Mouse (Mus musculus): ENCODE measurements around the gene Rhov.
A peak's percentile ranks its signal among the peaks of the same experiment; 100 is the strongest.

The Rhov gene

DNA sequence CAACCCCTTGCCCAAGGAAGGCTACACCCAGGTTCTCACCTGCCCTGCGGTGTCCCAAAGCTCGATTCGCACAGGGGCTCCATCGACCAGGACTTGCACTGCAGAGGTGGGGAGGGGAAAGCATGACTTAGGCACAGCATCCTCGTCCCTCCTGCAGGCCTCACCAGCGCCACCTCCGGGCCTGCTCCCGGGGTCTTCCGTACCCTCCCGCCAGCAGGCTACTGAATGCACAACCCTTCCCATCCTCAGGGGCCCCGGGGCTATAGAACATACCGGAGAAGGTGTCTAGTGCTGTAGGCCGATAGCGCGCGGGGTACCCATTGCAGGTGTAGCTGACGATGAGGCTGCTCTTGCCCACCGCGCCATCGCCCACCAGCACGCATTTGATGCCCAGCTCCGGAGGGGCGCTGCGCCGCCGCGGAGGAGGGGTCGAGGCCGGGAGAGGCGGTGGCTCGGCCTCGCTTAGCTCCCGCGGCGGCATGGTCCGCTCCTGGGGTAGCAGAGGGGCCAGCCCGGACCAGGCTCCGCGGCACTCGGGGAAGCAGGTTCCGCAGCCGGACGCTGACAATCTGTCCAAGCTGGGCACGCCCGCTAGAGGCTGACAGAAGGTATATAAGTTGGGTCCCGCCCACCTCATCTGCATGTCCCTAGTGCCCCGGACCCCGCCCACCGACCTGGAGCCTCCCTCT is at the start of gene Rhov:
Rhov (minus strand) TSS at position 630 of the 689 bp plus-strand sequence.
- peak; percentile 75 to 86 for DNase-seq (ENCODE audit: low spot score in 2 of 2)

DNA sequence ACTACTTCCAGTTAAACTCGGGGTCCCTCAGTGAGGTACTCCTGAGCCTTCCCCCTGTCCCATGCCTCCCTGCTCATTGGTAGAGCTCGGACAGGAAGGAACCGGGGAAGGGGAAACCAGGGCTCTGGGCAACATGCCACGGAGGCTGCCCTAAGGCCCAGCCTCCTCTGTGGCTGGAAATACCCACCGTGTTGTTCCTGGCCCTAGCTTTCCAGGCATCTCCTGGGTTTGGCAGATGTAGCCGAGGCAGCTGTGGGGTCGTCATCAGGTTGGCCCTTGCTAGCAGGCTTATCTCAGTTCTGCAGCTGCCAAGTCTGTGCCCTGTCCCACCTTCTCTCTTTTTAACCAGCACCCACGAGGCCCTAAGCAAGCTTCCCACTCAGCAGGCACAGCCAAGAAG is 49.5 kb upstream of the Rhov start:
- DNase-seq (ENCODE audit: low spot score in 2 of 2), result peak in 1 of 2 experiments; percentile 61

DNA sequence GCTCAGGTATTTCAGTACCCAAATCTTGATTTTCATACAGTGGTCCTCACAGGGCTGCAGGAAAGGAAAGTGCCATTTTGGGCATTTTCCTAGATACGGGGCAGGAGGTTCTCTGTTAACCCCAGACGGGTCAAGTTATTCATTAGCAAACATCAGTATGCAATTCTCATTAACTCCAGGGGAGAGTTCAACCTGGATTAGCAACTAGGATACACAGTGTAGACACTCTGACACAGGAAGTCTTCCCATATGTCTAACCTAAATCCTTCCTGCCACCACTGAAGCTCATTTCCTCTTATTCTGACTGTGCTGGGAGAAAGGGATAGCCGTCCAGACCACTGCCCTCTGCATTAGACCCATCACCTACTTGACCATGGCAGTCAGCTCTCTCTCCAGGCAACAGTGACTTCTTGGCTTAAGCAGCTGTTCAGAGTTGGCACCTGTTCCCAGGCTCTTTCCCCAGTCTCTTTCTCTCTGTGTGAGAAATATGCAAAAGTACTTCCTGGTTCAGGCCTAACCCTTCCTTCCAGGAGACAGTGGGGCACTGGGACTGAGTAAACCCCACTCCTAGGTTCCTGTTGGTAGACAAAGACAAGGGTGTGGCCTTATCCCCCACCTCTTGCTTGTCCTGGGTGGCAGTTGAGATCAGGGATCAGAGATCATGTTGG is 47.1 kb upstream of the Rhov start:
- no peak for DNase-seq (ENCODE audit: low spot score in 2 of 2)

DNA sequence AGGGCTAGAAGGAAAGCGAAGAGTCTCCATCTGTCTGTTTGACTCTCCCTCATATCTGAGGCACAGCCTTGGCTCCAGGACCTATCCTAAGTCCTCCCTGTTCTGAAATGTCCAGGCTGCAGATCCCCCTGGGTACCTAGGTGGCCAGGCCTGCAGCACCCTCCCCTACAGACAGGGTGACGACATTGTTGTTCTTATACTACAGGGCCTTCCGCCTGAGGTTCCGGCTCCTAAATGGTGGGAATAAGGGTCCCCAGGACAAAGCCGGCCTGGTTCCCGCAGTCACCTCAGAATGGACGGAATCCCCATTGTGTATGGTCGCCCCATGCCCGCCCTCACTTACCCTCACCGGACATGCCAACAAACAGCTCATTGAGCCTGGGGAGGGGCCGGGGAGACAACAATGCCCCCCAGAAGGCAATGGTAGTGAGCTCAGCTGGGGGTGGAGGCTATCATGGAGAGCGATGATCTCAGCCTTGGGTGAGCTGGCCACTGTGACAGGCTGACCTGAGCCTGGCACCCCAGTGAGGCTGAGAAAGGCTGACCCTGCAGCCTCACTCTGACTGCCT is 43.8 kb upstream of the Rhov start:
- no peak for DNase-seq (ENCODE audit: low spot score in 2 of 2)

DNA sequence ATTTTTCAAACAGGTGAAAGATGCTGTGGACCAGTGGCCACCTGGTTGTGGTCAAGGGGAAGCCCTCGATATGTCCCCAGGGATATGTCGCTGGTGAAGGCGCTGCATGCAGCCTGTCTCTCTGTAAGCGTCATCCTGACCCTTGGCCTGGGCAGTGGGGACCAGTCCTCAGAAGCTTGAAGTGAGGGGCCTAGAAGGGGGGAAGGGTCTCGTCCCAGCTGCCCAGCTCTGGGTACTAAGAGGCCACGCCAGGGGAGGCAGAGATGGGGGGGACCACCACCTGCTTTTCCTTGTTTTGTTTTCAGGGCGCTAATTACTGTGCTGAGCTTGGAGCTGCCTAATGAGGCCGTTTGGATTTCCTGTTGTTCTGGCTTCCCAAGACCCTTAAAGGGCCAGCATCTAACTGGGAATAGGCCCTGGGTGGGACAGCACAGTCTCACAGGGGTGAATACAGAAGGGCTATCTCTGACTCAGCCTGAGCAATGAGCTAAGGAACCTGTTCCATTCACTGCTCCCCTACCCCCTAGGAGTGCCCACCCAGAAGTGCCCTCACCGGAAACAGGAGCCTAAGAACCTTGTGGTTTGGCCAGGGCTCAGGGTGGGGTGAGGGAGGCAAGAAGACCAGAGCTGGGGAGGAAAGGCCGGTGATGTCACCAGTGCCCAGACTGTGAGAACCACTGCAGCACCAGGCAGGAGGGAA is 42.9 kb upstream of the Rhov start:
- no peak for DNase-seq (ENCODE audit: low spot score in 2 of 2)

DNA sequence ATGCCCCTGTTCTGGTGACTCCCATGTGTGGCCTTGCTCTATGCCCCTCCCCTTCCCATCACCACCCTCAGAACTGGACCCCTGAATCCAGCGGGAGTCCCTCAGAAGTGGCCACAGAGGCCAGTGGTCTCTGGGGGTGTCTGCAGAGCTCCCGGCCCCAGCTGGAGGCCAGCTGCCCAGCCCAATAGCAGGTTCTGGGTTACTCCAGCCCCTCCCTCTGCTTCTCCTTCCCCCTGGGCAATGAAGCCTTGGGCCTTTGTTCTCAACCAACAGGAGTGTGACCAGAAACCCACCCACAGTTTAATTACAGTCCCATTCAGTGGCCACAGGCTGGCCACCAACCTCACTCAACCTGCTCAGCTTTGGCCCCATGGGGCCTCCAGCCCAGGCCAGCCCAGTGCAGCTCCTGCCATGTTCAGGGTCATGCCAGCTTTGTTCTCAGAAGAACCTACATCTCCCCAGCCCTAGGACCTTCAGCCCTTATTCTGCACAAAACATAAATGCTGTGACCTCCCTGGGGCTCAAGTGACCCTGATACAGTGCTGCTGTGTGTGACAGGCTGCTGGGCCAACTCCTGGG is 41.4 kb upstream of the Rhov start:
- DNase-seq (ENCODE audit: low spot score in 2 of 2), result no peak

DNA sequence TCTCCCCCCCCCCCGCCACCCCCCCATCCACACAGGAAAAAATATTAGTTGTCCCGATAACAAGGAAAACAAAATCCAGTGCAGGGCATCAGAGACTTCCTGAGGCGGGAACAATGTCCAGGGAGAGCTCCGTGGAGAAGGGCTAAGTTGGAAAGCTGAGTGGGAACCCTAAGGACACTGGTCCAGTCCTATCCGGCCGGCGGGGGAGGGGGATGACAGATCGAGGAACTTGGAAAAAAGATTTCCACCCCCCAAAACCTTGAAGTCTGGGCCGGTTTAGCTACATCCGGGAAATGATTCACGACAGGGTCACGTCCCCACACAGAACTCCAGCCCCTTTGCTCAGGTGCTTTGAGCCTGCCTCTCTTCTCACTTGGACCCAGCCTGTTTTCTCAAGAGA is 40.5 kb upstream of the Rhov start:
- DNase-seq (ENCODE audit: low spot score in 2 of 2), result no peak

DNA sequence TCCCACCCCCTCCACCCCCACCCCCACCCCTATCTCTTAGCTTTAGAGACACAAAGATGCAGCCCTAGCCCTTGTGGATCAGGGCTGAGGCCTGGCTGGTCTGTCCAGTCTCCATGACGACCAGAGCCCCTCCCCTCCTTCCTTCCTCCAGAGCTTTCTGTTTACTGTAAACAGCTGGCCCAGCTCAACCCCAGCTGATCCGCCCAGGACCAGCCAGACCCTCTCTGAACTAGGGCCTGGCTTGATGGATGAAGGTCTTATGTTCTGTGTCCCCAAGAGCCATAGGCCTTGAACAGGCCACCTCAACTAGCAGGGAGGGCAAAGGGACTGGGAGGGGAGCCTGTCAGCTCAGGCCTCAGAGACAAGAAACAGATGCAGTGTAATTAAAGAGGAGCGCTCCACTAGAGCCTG is 33.7 kb upstream of the Rhov start:
- DNase-seq (ENCODE audit: low spot score in 2 of 2), result no peak

DNA sequence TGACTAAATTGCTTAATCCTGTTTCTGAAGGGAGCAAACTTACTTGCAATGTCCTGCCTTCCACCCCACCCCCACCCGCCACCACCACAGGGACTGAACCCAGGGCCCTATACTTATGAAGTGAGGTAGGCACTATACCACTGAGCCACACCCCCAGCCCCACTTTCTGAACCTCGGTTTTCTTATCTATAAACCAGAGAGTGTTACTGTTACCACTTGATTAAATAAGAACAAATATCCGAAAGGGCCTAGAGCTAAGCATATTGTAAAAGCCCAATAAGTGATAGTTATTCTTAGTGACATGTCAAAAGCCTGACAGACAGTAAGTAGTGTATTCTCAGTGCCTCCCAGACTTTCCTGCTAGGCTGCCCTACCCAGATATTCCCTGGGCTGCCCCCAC is 33.3 kb upstream of the Rhov start:
- DNase-seq (ENCODE audit: low spot score in 2 of 2), result no peak

DNA sequence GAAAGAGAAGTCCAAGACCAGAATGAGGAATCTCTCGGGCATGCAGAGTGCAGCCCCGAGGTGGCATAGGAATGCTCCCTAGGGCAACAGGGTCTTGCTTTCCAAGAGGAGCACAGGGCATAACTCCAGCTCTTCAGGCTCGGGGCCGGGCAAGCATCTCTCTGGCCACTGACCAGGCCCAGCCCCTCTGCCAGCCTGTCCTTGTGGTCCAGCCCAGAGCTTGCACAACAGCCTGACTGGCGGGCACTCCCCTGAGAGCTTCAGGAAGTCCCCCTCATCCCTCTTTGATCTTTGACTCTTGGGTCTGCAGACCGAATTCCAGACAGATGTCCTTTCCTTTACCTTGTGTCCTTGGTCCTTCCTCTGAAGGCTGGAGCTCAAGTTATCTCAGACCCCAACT is 31.8 kb upstream of the Rhov start:
- no peak for DNase-seq (ENCODE audit: low spot score in 2 of 2)

DNA sequence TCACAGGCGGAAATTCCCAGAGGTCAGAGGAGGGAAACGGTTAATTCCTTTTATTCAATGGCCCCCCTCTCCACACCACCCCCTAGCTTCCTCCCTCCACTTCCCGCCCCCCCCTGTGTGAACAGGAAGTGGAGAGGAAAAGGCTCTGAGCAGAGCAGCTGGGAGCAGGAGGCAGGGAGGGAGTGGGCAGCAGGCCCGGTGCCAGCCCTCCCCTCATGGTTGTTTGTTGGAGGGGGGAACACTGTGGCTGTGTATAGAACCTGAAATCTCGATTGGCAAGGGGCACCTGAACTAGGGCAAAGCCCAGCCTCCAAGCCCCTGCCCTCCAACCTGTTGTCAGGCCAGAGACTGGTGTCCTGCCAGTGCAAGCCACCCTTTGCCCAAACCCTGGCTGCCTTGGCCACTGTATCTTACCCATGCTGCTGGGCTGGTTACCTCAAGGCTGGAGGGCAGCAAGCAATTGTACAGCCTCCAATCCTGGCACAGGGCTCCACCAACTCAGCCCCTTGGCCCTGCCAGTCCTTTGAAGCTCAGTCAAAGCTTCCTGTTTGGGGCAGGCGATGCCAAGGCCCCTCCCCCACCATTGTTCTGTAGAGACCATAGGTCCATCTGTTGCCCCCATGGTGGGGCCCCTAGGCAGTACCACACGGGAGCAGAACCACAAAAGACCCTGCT is 29.9 kb upstream of the Rhov start:
- DNase-seq (ENCODE audit: low spot score in 2 of 2), result no peak

DNA sequence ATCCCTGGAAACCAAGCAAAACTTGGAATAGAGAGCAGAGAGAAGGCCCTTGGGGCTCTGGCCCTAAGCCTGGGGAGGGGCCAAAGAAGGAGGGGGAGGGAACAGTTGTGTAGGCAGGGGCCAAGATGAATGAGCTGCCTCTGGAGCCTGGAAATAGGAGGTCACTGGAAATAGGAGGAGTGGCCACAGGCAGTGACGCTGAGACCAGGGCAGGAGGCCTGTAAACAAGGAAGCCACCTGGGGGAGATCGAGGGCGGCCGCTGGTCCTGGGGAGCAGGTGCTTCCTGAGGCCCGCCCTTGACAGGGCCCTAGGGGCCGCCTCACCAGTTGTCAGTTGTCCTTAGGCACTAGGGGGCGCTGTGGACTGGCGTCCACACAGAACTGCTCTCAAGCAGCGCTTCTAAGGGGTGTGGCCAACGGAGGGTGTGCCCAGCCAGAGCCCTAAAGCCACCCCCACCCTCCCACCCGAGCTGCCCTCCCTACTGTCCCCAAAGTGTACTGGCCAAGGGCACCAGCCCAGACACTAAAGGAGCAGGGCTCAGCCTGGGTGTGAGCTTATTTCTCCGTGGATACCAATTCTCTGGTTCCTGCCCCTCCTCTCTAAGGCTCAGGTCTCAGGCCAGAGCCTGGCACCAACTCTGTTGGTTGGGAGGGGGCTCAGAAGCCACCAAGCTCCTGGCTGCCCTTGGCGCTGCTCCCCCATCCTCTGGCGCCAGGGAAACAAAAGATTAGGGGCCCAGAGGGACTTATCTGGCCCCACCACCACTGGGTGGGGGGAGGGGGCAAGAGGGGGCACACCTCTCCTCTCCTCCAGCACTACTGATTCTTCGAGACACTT is 29.1 kb upstream of the Rhov start:
- DNase-seq (ENCODE audit: low spot score in 2 of 2), result peak; percentile 92 to 96

DNA sequence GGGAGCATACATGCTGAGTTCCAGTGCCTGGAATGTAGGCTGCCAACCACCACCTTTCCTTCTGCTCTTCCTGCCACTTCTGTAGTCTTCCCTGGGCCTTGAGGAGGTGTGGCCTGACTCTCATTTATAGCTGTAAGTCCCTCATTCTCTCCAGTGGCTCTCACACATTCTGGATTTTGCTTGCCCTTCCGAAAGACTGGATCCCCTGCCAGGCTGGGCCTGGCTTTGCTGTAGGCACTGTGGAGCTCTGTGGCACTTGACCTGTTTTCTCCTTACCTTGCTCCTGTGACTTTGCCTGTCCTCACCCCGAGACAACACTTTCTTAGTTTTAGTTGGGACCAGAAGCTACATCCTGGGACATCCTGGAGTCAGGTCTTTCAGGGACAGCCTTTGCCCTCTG is 27.8 kb upstream of the Rhov start:
- no peak for DNase-seq (ENCODE audit: low spot score in 2 of 2)

DNA sequence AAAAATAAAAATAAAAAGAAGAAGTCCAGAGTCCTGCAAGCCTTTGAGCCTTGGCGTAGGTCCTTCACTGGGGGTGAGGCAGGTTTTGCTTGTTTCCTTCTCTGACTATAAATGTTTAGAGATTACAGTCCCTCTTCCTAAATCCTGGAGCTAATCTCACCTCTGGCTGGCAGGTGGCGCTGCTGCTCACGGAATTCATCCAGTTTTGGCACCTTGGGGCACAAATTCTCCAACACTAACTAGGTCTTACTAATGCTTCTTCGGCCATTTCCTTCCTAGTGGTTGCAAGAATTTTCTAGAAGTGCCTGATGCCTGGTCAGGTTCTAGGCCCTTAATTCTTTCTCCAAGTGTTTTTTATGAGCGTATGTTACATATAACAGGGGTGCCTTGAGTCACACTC is 27.3 kb upstream of the Rhov start:
- peak; percentile 62 to 80 for DNase-seq (ENCODE audit: low spot score in 2 of 2)

DNA sequence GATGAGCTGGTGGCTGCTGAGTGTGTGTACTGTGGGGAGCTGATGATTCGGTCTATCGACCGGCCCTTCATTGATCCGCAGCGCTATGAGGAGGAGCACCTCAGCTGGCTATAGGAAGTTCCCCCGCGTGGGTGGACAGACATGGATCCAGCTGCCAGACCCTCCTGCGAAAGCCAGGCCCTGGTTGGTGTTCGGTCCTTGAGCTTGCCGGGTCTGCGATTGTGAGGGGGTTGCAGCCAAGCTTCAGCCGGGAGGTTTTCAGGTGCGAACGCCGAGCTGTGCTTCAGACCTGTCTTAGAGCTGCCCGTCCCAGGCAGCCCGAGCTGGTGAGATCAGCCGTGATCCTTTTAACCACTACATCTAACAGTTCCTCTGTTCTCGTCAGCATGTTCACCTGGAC is 26.4 kb upstream of the Rhov start:
- no peak for DNase-seq (ENCODE audit: low spot score in 2 of 2)

DNA sequence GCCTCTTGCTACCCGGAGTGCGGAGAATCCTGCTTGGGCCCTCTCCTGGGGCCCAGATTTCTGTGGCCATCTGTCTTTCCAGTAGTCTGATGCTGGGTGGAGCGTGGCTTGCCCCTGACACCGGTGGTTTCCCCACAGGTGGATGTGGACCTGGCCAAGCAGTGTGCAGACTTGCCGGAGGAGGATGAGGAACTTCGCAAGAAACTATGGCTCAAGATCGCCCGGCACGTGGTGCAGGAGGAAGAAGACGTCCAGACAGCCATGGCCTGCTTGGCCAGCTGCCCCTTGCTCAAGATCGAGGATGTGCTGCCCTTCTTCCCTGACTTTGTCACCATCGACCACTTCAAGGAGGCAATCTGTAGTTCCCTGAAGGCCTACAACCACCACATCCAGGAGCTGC is 25.7 kb upstream of the Rhov start:
- no peak for DNase-seq (ENCODE audit: low spot score in 2 of 2)

DNA sequence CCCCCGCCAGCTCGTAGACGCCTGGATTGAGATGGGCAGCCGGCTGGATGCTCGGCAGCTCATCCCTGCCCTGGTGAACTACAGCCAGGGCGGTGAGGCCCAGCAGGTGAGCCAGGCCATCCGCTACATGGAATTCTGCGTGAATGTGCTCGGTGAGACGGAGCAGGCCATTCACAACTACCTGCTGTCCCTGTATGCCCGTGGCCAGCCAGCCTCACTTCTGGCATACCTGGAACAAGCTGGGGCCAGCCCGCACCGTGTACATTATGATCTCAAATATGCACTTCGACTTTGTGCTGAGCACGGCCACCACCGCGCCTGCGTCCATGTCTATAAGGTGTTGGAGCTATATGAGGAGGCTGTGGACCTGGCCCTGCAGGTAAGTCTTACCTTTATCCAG is 23.3 kb upstream of the Rhov start:
- no peak for DNase-seq (ENCODE audit: low spot score in 2 of 2)

DNA sequence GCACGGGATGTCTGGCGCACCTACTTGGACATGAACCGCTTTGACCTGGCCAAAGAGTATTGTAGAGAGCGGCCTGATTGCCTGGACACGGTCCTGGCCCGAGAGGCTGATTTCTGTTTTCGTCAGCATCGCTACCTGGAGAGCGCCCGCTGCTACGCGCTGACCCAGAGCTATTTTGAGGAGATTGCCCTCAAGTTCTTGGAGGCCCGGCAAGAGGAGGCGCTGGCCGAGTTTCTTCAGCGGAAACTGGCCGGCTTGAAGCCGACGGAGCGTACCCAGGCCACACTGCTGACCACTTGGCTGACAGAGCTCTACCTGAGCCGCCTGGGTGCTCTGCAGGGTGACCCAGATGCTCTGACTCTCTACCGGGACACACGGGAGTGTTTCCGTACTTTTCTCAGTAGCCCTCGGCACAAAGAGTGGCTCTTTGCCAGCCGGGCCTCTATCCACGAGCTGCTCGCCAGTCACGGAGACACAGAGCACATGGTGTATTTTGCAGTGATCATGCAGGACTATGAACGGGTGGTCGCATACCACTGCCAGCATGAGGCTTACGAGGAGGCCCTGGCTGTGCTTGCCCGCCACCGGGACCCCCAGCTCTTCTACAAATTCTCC is 22.8 kb upstream of the Rhov start:
- DNase-seq (ENCODE audit: low spot score in 2 of 2), result no peak

DNA sequence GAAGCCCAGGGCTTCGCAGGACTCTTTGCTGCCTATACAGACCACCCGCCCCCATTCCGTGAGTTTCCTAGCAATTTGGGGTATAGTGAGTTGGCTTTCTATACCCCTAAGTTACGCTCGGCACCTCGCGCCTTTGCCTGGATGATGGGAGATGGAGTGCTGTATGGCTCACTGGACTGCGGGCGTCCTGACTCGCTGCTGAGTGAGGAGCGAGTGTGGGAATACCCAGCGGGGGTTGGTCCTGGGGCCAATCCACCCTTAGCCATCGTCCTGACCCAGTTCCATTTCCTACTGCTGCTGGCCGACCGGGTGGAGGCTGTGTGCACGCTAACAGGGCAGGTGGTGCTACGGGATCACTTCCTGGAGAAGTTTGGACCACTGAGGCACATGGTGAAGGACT is 22.2 kb upstream of the Rhov start:
- DNase-seq (ENCODE audit: low spot score in 2 of 2), result no peak

DNA sequence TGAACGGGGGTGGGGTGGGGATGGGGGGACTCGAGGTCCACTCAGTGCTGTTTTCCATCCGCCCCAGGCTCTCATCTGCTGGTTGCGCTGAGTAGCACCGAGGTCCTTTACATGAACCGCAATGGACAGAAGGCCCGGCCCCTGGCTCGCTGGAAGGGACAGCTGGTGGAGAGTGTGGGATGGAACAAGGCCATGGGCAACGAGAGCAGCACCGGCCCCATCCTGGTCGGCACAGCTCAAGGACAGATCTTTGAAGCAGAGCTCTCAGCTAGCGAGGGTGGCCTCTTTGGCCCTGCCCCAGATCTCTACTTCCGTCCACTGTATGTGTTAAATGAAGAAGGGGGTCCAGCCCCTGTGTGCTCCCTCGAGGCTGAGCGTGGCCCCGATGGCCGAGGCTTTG is 21.8 kb upstream of the Rhov start:
- no peak for DNase-seq (ENCODE audit: low spot score in 2 of 2)

DNA sequence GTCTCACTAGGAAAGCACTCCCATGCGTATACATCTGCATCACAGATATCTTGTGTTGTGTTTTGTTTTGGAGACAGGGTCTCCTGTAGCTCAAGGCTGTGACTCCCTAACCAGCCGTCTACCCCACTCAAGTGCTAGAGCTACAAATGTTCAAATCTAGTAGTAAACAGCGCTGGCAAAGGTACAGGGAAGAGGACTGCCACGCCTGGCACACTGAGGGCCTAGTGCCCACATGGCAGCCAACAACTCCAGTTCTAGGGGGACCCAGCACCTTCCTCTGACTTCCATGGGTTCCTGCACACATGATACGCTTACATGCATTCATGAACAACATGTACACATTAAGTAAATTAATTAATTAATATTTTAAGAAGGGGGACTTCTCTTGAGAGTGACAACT is 21.2 kb upstream of the Rhov start:
- no peak for DNase-seq (ENCODE audit: low spot score in 2 of 2)

All from spleen, postnatal 4 days (tissue).